Mouse (Mus musculus): ENCODE results near the gene Exoc6. TPM values are rescaled to one million over a fixed set of nuclear protein-coding genes. Genes with fewer than 3 reads are reported as not detected.
"Not testable (repeated sequence)": the region's sequence is repeated elsewhere in the genome, so short reads cannot be mapped to it uniquely, and the experiment has no call there.

Gene Exoc6
- polyA plus RNA-seq, 1 experiment from 2014 or later, result 7.9 TPM

DNA sequence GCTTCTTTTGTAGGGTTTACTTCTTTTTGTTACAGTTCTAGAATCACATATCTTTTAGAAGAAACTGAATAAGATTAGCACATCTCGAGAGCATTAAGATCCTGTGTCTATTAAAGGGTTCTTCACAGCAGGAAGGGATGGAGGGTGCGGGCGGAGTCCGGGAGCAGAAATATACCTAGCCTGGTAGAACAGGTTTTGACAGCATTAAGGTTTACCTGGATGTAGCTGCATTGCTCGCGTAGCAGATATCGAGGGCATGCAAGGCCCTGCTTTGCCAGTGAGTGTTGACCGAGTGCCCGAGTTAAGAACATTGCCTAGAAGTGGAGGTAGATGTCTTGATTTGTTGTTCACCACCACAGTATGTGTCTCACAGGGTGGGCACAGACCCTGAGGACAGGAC lies 5.7 kb upstream of the Exoc6 start:
- WGBS, result 93% methylated on average over 9 of the region's 9 CpGs
- no peaks in the 10 kb centered on the region for H3K9me3 ChIP-seq (replicated peaks)
- H3K4me1 ChIP-seq, result no peaks in the 10 kb centered on the region

GRCm38 (mm10) chr19:37545231-37545630 lies 5.0 kb upstream of the Exoc6 start:
- no peak for DNase-seq (ENCODE audit: low spot score)
- Histone ChIP-seq H3K4me3 (no peak overlapping the region), H3K4me1 (no peaks in the 10 kb centered on the region; the same call in 1 of the 2 replicates), H3K27me3 (ENCODE audit: low read depth, poor library complexity, severe bottlenecking) (peaks cover 37% of the 10 kb centered on the region), H3K9me3 (replicated peaks) (no peaks in the 10 kb centered on the region), H3K36me3 (no peaks in the 10 kb centered on the region), H3K27ac (replicated peaks) (no peak overlapping the region)
- 79% methylated on average over 3 of the region's 3 CpGs for WGBS

More for the DNA sequence above, 5.7 kb upstream of the Exoc6 start:
- no peak overlapping the region for H3K27ac ChIP-seq (replicated peaks)
- peaks cover 33% of the 10 kb centered on the region for H3K27me3 ChIP-seq (ENCODE audit: low read depth, poor library complexity, severe bottlenecking)
- DNase-seq (ENCODE audit: low spot score), result no peak
- H3K36me3 ChIP-seq, result no peaks in the 10 kb centered on the region
- H3K4me3 ChIP-seq, result no peak overlapping the region

DNA sequence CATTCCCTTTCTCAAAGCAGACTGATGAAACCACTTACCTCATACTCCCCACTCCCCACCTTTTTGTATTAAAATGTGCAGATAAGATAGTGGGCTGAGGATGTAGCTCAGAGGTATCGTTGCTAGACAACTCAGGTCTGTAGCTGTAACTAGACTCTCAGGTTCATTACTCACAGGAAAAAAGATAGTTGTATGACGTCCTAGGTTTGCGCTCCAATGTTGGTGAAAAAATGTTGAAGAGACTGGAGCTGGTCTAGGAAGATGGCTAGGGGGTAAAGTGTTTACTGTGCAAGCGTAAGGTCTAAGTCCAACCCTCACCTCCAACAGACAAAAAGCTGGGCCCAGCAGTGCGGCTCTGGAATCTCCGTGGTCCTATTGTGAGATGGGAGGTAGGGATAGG lies 4.5 kb upstream of the Exoc6 start:
- no peak for DNase-seq (ENCODE audit: low spot score)
- Histone ChIP-seq H3K4me3 (no peak overlapping the region), H3K4me1 (peaks cover 4% of the 10 kb centered on the region), H3K27ac (replicated peaks) (no peak overlapping the region), H3K36me3 (no peaks in the 10 kb centered on the region), H3K9me3 (replicated peaks) (no peaks in the 10 kb centered on the region), H3K27me3 (ENCODE audit: low read depth, poor library complexity, severe bottlenecking) (peaks cover 38% of the 10 kb centered on the region)
- 88% methylated on average over 6 of the region's 6 CpGs for WGBS

- 77% methylated on average over 4 of the region's 4 CpGs for WGBS
- no peaks in the 10 kb centered on the region for H3K36me3 ChIP-seq
- peaks cover 49% of the 10 kb centered on the region for H3K27me3 ChIP-seq (ENCODE audit: low read depth, poor library complexity, severe bottlenecking)
- H3K9me3 ChIP-seq (replicated peaks), result no peaks in the 10 kb centered on the region
- no peak overlapping the region for H3K4me3 ChIP-seq
- no peak overlapping the region for H3K27ac ChIP-seq (replicated peaks)
- peaks cover 9% of the 10 kb centered on the region for H3K4me1 ChIP-seq
- no peak for DNase-seq (ENCODE audit: low spot score)
These were observed 3.4 kb upstream of the Exoc6 start for GRCm38 (mm10) chr19:37546776-37547175.

DNA sequence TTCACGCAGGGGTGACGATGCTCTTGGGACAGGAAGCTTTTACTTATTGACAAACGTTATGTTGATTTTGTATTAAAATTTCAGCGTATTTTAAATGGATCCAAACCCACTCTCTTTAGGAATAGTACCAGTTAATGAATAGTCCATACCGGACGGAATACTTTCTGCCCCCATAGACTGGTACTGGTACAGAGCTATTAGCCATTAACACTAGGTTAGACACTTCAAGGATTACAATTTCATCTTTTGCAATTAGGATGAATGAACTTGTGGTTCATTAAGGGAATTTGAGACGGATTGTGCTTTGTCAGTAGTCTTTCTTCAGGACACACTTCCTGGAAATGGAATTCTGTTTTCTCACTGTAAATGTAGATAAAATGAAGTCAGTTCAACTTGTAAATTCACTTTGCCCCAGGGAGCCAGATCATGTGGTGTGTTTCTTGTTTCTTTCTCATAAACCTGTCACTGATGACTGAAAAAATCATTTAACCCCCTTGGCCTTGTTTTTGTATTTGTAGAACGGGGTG lies 885 bp downstream of the Exoc6 start:
- Histone ChIP-seq H3K9me3 (replicated peaks) (no peaks in the 10 kb centered on the region), H3K36me3 (no peaks in the 10 kb centered on the region), H3K27ac (replicated peaks) (peak overlapping the region; percentile 90; the same call in 1 of the 2 replicates), H3K27me3 (ENCODE audit: low read depth, poor library complexity, severe bottlenecking) (peaks cover 56% of the 10 kb centered on the region), H3K4me3 (peak overlapping the region; percentile 82), H3K4me1 (peaks cover 9% of the 10 kb centered on the region)
- no peak for DNase-seq (ENCODE audit: low spot score)
- WGBS, result 28% methylated on average over 8 of the region's 8 CpGs

- H3K36me3 ChIP-seq, result no peaks in the 10 kb centered on the region
- H3K27ac ChIP-seq (replicated peaks), result no peak overlapping the region
- no peaks in the 10 kb centered on the region for H3K9me3 ChIP-seq (replicated peaks)
- no peak for DNase-seq (ENCODE audit: low spot score)
- H3K27me3 ChIP-seq (ENCODE audit: low read depth, poor library complexity, severe bottlenecking), result peaks cover 37% of the 10 kb centered on the region
- no peak overlapping the region for H3K4me3 ChIP-seq
- H3K4me1 ChIP-seq, result peaks cover 9% of the 10 kb centered on the region
- WGBS, result 91% methylated on average over 11 of the region's 11 CpGs
These were observed 3.4 kb downstream of the Exoc6 start for GRCm38 (mm10) chr19:37553376-37554265.

- not testable (repeated sequence) for H3K9me3 ChIP-seq (replicated peaks); H3K4me3 ChIP-seq; H3K36me3 ChIP-seq; H3K27ac ChIP-seq (replicated peaks); DNase-seq (ENCODE audit: low spot score); H3K4me1 ChIP-seq
- peaks cover 31% of the 10 kb centered on the region for H3K27me3 ChIP-seq (ENCODE audit: low read depth, poor library complexity, severe bottlenecking)
- WGBS, result 88% methylated on average over 5 of the region's 5 CpGs
These were observed 4.0 kb downstream of the Exoc6 start for GRCm38 (mm10) chr19:37554266-37554650.

DNA sequence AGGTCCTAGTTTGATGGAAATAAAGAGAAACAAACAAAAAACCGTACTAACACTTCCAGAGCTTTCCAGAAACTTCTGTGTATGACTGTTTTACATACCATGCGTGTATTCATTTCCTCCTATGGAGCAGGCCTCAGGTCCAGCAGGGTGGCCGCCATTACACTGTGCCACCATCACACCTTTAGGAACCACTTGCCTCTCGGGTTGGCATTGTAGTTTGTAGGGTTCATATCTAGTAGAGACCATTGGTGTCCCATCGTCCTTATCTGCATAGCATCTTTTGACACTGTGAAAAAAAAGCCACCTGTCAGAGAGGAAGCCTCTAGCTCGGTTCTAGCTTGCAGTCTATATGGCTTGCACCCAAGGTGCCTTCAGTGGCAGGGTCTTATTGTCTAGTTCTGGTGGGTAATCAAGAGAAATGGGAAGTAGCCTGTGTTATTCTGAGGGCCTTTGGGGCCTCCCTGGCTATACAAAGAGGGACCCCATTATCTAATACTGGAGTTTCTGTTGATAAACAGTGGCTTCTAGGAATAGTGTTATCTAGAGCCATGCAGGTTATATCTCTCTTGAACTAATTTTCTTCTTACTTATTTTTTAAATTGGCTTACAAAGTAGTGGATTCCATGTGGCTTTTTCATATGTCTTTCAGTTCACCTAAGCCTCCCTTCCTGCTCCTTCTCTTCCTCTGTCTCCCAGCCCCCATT lies 5.8 kb downstream of the Exoc6 start:
- Histone ChIP-seq H3K27me3 (ENCODE audit: low read depth, poor library complexity, severe bottlenecking) (peaks cover 20% of the 10 kb centered on the region), H3K4me1 (peaks cover 9% of the 10 kb centered on the region), H3K9me3 (replicated peaks) (no peaks in the 10 kb centered on the region), H3K27ac (replicated peaks) (no peak overlapping the region), H3K4me3 (no peak overlapping the region), H3K36me3 (no peaks in the 10 kb centered on the region)
- 89% methylated on average over 6 of the region's 6 CpGs for WGBS
- no peak for DNase-seq (ENCODE audit: low spot score)

- H3K4me1 ChIP-seq, result peaks cover 8% of the 10 kb centered on the region
- no peak overlapping the region for H3K4me3 ChIP-seq
- no peaks in the 10 kb centered on the region for H3K36me3 ChIP-seq
- 94% methylated on average over 3 of the region's 3 CpGs for WGBS
- no peaks in the 10 kb centered on the region for H3K9me3 ChIP-seq (replicated peaks)
- DNase-seq (ENCODE audit: low spot score), result no peak
- peaks cover 2% of the 10 kb centered on the region; the same call in 1 of the 2 replicates for H3K27me3 ChIP-seq (ENCODE audit: low read depth, poor library complexity, severe bottlenecking)
- no peak overlapping the region for H3K27ac ChIP-seq (replicated peaks)
These were observed 7.7 kb downstream of the Exoc6 start for GRCm38 (mm10) chr19:37557898-37558297.

DNA sequence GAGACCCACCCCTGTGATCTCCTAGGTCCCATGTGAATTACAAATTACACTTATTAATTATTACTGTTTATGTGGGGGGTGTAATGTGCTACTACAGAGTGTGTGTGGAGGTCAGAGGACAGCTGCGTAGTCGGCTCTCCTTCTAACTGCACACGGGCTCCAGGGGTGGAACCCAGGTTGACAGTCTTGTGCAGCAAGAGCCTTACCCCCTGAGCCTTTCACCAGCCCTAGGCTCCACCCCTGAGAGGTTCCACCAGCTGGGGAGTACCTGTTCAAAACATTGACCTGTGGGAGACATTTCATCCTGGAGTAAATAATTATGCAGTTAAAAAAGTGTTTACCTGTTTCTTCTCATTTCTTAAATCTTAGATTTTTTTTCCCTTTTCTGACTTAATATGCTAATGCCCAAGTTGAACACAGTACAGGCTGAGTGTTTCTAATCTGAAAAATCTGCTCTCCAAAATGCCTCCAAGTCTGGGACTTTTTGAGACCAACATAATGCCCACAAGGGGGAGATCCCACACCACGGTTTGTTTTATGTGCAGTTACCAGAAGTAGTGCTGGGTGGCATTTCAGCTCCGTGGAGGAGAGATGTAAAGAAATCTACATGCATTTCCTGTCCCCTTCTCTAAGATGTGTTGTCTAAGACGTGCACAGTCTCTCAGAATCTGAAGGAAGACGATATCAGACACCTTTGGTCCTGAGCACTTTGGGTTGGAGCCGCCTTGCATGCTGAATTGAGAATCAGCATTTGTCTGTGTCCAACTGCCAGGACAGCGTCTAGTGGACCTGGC lies 9.3 kb downstream of the Exoc6 start:
- no peak overlapping the region for H3K4me3 ChIP-seq
- WGBS, result 44% methylated on average over 9 of the region's 9 CpGs

DNA sequence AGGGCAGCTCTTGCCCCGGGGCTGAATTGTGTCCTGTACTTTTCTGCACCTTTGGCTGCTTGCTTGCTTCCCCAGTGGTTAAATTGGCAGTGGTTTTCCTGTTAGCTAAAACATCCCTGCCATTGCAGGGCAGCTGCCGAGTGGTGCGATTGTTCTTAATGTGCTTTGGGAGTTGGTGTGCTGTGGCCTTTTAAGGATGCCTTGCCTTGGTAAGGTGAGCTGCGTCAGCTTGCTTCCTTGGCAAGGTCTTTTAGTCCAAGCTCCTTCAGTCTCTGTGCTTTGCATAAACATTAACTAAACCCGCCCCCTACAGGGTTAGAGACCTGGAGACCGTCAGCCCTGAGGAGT lies 9.8 kb downstream of the Exoc6 start:
- no peak overlapping the region for H3K27ac ChIP-seq (replicated peaks)
- DNase-seq (ENCODE audit: low spot score), result no peak
- no peak overlapping the region for H3K4me3 ChIP-seq
- H3K36me3 ChIP-seq, result no peaks in the 10 kb centered on the region
- WGBS, result 25% methylated on average over 6 of the region's 6 CpGs
- H3K9me3 ChIP-seq (replicated peaks), result no peaks in the 10 kb centered on the region
- H3K4me1 ChIP-seq, result peaks cover 8% of the 10 kb centered on the region
- no peaks in the 10 kb centered on the region for H3K27me3 ChIP-seq (ENCODE audit: low read depth, poor library complexity, severe bottlenecking)

More for the DNA sequence above, 9.3 kb downstream of the Exoc6 start:
- H3K27me3 ChIP-seq (ENCODE audit: low read depth, poor library complexity, severe bottlenecking), result no peaks in the 10 kb centered on the region
- peaks cover 8% of the 10 kb centered on the region for H3K4me1 ChIP-seq
- H3K27ac ChIP-seq (replicated peaks), result no peak overlapping the region
- DNase-seq (ENCODE audit: low spot score), result peak; percentile 19
- H3K36me3 ChIP-seq, result no peaks in the 10 kb centered on the region
- H3K9me3 ChIP-seq (replicated peaks), result no peaks in the 10 kb centered on the region

- H3K36me3 ChIP-seq, result no peaks in the 10 kb centered on the region
- no peak for DNase-seq (ENCODE audit: low spot score)
- no peak overlapping the region for H3K27ac ChIP-seq (replicated peaks)
- H3K4me3 ChIP-seq, result no peak overlapping the region
- H3K27me3 ChIP-seq (ENCODE audit: low read depth, poor library complexity, severe bottlenecking), result no peaks in the 10 kb centered on the region
- H3K9me3 ChIP-seq (replicated peaks), result no peaks in the 10 kb centered on the region
- WGBS, result 83% methylated on average over 10 of the region's 10 CpGs
- H3K4me1 ChIP-seq, result peaks cover 8% of the 10 kb centered on the region
These were observed 11.1 kb downstream of the Exoc6 start for GRCm38 (mm10) chr19:37561106-37561892.

All from midbrain, embryonic 10.5 days (tissue).